Mouse (Mus musculus) CH12.LX (cell line): ENCODE data around the gene Tac2.

Experiments used
- CHD1 ChIP-seq: IDR thresholded peaks from 2 replicates; pipeline ENCODE4 v1.6.1; 2012; ENCODE audit warnings: low read depth, low read length, improper control_type of control experiment, inconsistent platforms
- CHD2 ChIP-seq: IDR thresholded peaks from 2 replicates; pipeline ENCODE4 v1.6.1; 2011; ENCODE audit warnings: low read length, improper control_type of control experiment
- CTCF ChIP-seq, 2 experiments: IDR thresholded peaks in 1 of 2; conservative IDR thresholded peaks in 1 of 2; 2 replicates each; pipeline ENCODE4 v1.5.1; 2011 to 2012; ENCODE audit warnings: low read depth in 2 of 2, low read length in 2 of 2, improper control_type of control experiment in 1 of 2, inconsistent platforms in 1 of 2, mild to moderate bottlenecking in 1 of 2, moderate library complexity in 1 of 2
- EP300 ChIP-seq: IDR thresholded peaks from 2 replicates; pipeline ENCODE4 v1.6.1; 2011; ENCODE audit warnings: low read length, improper control_type of control experiment
- ETS1 ChIP-seq: conservative IDR thresholded peaks from 2 replicates; pipeline ENCODE4 v1.6.1; 2012; ENCODE audit warnings: low read depth, mild to moderate bottlenecking, inconsistent platforms, low read length, improper control_type of control experiment, moderate library complexity
- JUN ChIP-seq: IDR thresholded peaks from 2 replicates; pipeline ENCODE4 v1.6.1; 2011; ENCODE audit warnings: low read depth, mild to moderate bottlenecking, low read length, improper control_type of control experiment, moderate library complexity; ENCODE audit not compliant: insufficient read depth
- MAFK ChIP-seq: IDR thresholded peaks from 2 replicates; pipeline ENCODE4 v1.6.1; 2011; ENCODE audit warnings: low read length, improper control_type of control experiment; ENCODE audit not compliant: insufficient replicate concordance
- MYC ChIP-seq: IDR thresholded peaks from 2 replicates; pipeline ENCODE4 v1.6.1; 2011; ENCODE audit warnings: low read depth, mild to moderate bottlenecking, improper control_type of control experiment, low read length
- POLR2A ChIP-seq: IDR thresholded peaks from 2 replicates; pipeline ENCODE4 v1.6.1; 2011; ENCODE audit warnings: low read depth, mild to moderate bottlenecking, improper control_type of control experiment, low read length
- POLR2AphosphoS2 ChIP-seq: IDR thresholded peaks from 2 replicates; pipeline ENCODE4 v1.6.1; 2011; ENCODE audit warnings: low read depth, low read length, improper control_type of control experiment
- USF2 ChIP-seq: conservative IDR thresholded peaks from 2 replicates; pipeline ENCODE4 v1.6.1; 2011; ENCODE audit warnings: low read depth, low read length, improper control_type of control experiment
- ZC3H11A ChIP-seq: IDR thresholded peaks from 2 replicates; pipeline ENCODE4 v1.6.1; 2012; ENCODE audit warnings: low read depth, mild to moderate bottlenecking, inconsistent platforms, low read length, improper control_type of control experiment

DNA sequence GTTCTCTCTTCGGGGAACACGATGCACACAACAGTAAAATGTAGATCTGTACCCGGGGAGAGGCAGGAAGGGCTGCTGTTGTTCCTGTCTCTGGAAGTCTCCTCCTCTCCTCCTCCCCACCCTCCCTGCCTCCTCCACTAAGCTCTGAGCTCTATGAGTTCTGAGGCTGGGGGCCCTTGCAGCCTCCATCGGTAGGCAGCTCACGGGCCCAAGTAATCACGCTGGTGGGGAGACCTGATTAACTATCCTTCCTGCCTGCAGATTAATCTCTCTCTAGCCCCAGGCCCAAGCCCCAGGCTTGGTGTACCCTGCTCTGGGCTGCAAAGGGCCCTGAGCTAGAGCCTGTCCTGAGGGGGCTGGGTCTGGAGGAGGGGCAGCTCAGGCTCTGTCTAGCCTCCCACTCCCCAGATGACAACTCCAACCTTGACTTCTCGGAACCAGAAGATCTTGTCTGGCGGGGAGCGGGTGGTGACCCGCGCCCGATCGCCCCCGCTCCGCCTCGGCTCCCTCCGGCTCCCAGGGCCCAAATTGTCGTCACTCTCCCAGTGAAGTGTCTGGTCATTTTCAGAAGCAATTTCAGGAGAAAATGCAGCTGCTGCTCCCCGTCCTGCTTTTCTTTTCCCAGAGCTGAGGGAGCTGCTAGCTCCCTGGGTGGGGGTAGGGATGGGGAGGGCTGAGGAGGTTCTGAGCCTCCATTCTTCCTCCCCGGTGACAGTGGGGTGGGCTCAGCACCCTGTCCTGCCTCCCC lies 2.4 kb upstream of the Tac2 start:
- TF ChIP-seq CTCF (conservative IDR thresholded peaks at IDR 0.05 in 1 of 2, IDR thresholded peaks at IDR 0.05 in 1 of 2; ENCODE audit: low read depth in 2 of 2, low read length in 2 of 2) (no peak), POLR2A (no peak), JUN (no peak), USF2 (no peak), POLR2AphosphoS2 (no peak), EP300 (no peak), ZC3H11A (no peak), CHD2 (no peak), MYC (no peak), CHD1 (no peak), ETS1 (no peak), MAFK (no peak)
